Mouse (Mus musculus): Measurements from ENCODE around the gene Cpm.

- TF ChIP-seq GATA1 (IDR thresholded peaks at IDR 0.05; ENCODE audit: borderline replicate concordance, low read length) (no peak), CTCF (IDR thresholded peaks at IDR 0.05; ENCODE audit: low read depth, low read length) (no peak)
These were observed at the start of gene Cpm for GRCm38 (mm10) chr10:117629169-117629971.
